Mouse (Mus musculus) macrophage (primary cell): ENCODE data around the gene Ciao1. TPM values are rescaled to one million over a fixed set of nuclear protein-coding genes. Genes with fewer than 3 reads are reported as not detected.
"Not testable (repeated sequence)": the region's sequence is repeated elsewhere in the genome, so short reads cannot be mapped to it uniquely, and the experiment has no call there.

Source experiments
- H3K27ac ChIP-seq: fragments of 350-480 bp; formaldehyde crosslinking; 2 replicates; pipeline ENCODE4 v1.9.0; 2021
- H3K36me3 ChIP-seq: fragments of 350-480 bp; formaldehyde crosslinking; 2 replicates; pipeline ENCODE4 v1.9.0; 2021; ENCODE audit errors: inconsistent target
- H3K4me3 ChIP-seq: fragments of 350-480 bp; formaldehyde crosslinking; 2 replicates; pipeline ENCODE4 v1.9.0; 2021; ENCODE audit errors: inconsistent target
- H3K79me2 ChIP-seq: fragments of 350-480 bp; formaldehyde crosslinking; 2 replicates; pipeline ENCODE4 v1.9.0; 2021; ENCODE audit errors: inconsistent target
- WGBS: methylation state at CpG from one replicate; pipeline ENCODE4 v1.1.7; 2026; ENCODE audit warnings: inconsistent platforms; ENCODE audit not compliant: missing documents; 5-methylcytosine and 5-hydroxymethylcytosine counted together
- polyA plus RNA-seq: library from polyadenylated mRNA; stranded (reverse); fragments of 250-400 nt; gene quantifications from 3 replicates; pipeline ENCODE4 v1.2.4, GENCODE M21; 2018; ENCODE audit warnings: inconsistent platforms

Gene Ciao1
- polyA plus RNA-seq, 1 experiment from 2014 or later: 44.5 TPM

- H3K27ac ChIP-seq: peak within 1 kb of the TSS; percentile 63
- H3K4me3 ChIP-seq: peak within 1 kb of the TSS; percentile 100
- H3K36me3 ChIP-seq: peaks cover 32% of the 10 kb centered on the region
- WGBS: 5% methylated on average over 34 of the region's 36 CpGs
- peaks cover 29% of the 10 kb centered on the region for H3K79me2 ChIP-seq
These were observed 39.8 kb downstream of the Ciao1 start, which contains the start of the genes 1810024B03Rik and Snrnp200 for GRCm38 (mm10) chr2:127207547-127208451. Gene 1810024B03Rik, minus strand, starts transcription at chr2:127208280. Gene Snrnp200, plus strand, starts transcription at chr2:127208386.

GRCm38 (mm10) chr2:127206916-127207315, 40.7 kb downstream of the Ciao1 start:
- Histone ChIP-seq H3K36me3 (peaks cover 28% of the 10 kb centered on the region), H3K4me3 (no peak overlapping the region)
- 88% methylated on average over 2 of the region's 2 CpGs for WGBS

GRCm38 (mm10) chr2:127205936-127206335, 41.7 kb downstream of the Ciao1 start:
- WGBS: 96% methylated on average over 2 of the region's 4 CpGs
- not testable (repeated sequence) for H3K4me3 ChIP-seq, H3K27ac ChIP-seq
- Histone ChIP-seq H3K36me3 (peaks cover 20% of the 10 kb centered on the region), H3K79me2 (peaks cover 28% of the 10 kb centered on the region)

More at GRCm38 (mm10) chr2:127206916-127207315, 40.7 kb downstream of the Ciao1 start:
- H3K27ac ChIP-seq: no peak overlapping the region
- H3K79me2 ChIP-seq: peaks cover 29% of the 10 kb centered on the region

- no peak overlapping the region for H3K4me3 ChIP-seq
- WGBS: 24% methylated on average over 3 of the region's 3 CpGs
- H3K27ac ChIP-seq: no peak overlapping the region
- peaks cover 18% of the 10 kb centered on the region for H3K79me2 ChIP-seq
- peaks cover 10% of the 10 kb centered on the region; the same call in 1 of the 2 replicates for H3K36me3 ChIP-seq
These were observed 42.7 kb downstream of the Ciao1 start for GRCm38 (mm10) chr2:127204932-127205331.

Other genes starting within 250 kb of the Ciao1 start
- gene Ap4e1, start 239.1 kb downstream of the Ciao1 start, polyA plus RNA-seq: 6.6 to 8.9 TPM (median 8.1 TPM) in 3 replicates
- 157 to 191 TPM (median 182 TPM) in 3 replicates for gene Blvra, start 177.2 kb downstream of the Ciao1 start, polyA plus RNA-seq
- 7.7 to 21.8 TPM (median 19.2 TPM) in 3 replicates for gene Ncaph, start 113.9 kb downstream of the Ciao1 start, polyA plus RNA-seq
- 18.4 to 28.0 TPM (median 22.5 TPM) in 3 replicates for gene Itpripl1, start 104.4 kb downstream of the Ciao1 start, polyA plus RNA-seq
- gene 1810024B03Rik, start 39.5 kb downstream of the Ciao1 start, polyA plus RNA-seq: 0.63 to 1.0 TPM (median 0.79 TPM) in 3 replicates
- gene Snrnp200, start 39.4 kb downstream of the Ciao1 start, polyA plus RNA-seq: 44.6 to 52.3 TPM (median 48.2 TPM) in 3 replicates
- 41.4 to 70.2 TPM (median 50.3 TPM) in 3 replicates for gene Tmem127, start 92 bp upstream of the Ciao1 start, polyA plus RNA-seq
- gene Stard7, start 22.4 kb upstream of the Ciao1 start, polyA plus RNA-seq: 14.5 to 35.9 TPM (median 26.1 TPM) in 3 replicates
- gene Dusp2, start 88.3 kb upstream of the Ciao1 start, polyA plus RNA-seq: 2.5 to 7.1 TPM (median 3.9 TPM) in 3 replicates
- gene Astl, start 90.8 kb upstream of the Ciao1 start, polyA plus RNA-seq: not detected in 3 replicates
- gene Adra2b, start 115.4 kb upstream of the Ciao1 start, polyA plus RNA-seq: not detected in 3 replicates
- 0.09 TPM in 1 of 3 replicates, not detected in the others for gene Gpat2, start 177.4 kb upstream of the Ciao1 start, polyA plus RNA-seq
- 4.1 to 11.8 TPM (median 9.2 TPM) in 3 replicates for gene Fahd2a, start 196.7 kb upstream of the Ciao1 start, polyA plus RNA-seq